Mouse (Mus musculus) cerebellum, adult 2 months (tissue): ENCODE data around the gene Pappa2.

ENCODE experiments used
- CTCF ChIP-seq: fragments of 200-500 bp; IDR thresholded peaks from 2 replicates; pipeline ENCODE4 v1.5.1; 2011; ENCODE audit warnings: low read depth, mild to moderate bottlenecking, control low read depth, low read length, moderate library complexity, borderline replicate concordance; ENCODE audit not compliant: insufficient read depth
- POLR2A ChIP-seq: fragments of 200-500 bp; IDR thresholded peaks from 2 replicates; pipeline ENCODE4 v1.6.1; 2011; ENCODE audit warnings: low read length, control low read depth, borderline replicate concordance; ENCODE audit not compliant: insufficient read depth

- TF ChIP-seq POLR2A, result no peak
- TF ChIP-seq CTCF, result no peak
These were observed 292.6 kb downstream of the Pappa2 start for GRCm38 (mm10) chr1:158687726-158688125.
